Mouse (Mus musculus) ES-E14 (cell line): ENCODE data around the gene Pamr1. TPM values are rescaled to one million over a fixed set of nuclear protein-coding genes. Genes with fewer than 3 reads are reported as not detected.

Source experiments
- DNase-seq: peaks from one replicate; pipeline ENCODE4 v3.0.0-alpha.2; 2013; ENCODE audit warnings: low read depth, low spot score
- H3K27ac ChIP-seq: 2 replicates; pipeline ENCODE4 v1.5.1; 2012; ENCODE audit warnings: low read depth, mild to moderate bottlenecking, low read length, moderate library complexity, mixed read lengths; ENCODE audit not compliant: poor library complexity, insufficient read depth, severe bottlenecking
- H3K36me3 ChIP-seq: 2 replicates; pipeline ENCODE4 v1.6.1; 2012; ENCODE audit warnings: mild to moderate bottlenecking, low read length, moderate library complexity, mixed read lengths; ENCODE audit not compliant: control insufficient read depth, poor library complexity, insufficient read depth, severe bottlenecking
- H3K4me1 ChIP-seq, 2 experiments: fragments of 150-350 bp in 1 of 2; sonication (generic) in 1 of 2; 2 replicates each; pipeline ENCODE4 v1.6.1; 2012; ENCODE audit warnings: low read length in 2 of 2, mild to moderate bottlenecking in 1 of 2, mixed read lengths in 1 of 2; ENCODE audit not compliant: control insufficient read depth in 2 of 2, insufficient read depth in 2 of 2, poor library complexity in 1 of 2
- H3K4me3 ChIP-seq, 2 experiments: fragments of 150-350 bp in 1 of 2; sonication (generic) in 1 of 2; 2 replicates each; pipeline ENCODE4 v1.5.1; 2012; ENCODE audit warnings: low read length in 2 of 2, low read depth in 1 of 2, mild to moderate bottlenecking in 1 of 2, mixed read lengths in 1 of 2; ENCODE audit not compliant: insufficient read depth in 1 of 2, poor library complexity in 1 of 2, severe bottlenecking in 1 of 2
- H3K9ac ChIP-seq: 2 replicates; pipeline ENCODE4 v1.6.1; 2012; ENCODE audit warnings: low read depth, mild to moderate bottlenecking, low read length, mixed read lengths; ENCODE audit not compliant: poor library complexity, insufficient read depth, severe bottlenecking
- H3K9me3 ChIP-seq: fragments of 150-350 bp; sonication (generic); 2 replicates; pipeline ENCODE4 v1.6.1; 2012; ENCODE audit warnings: low read depth, mild to moderate bottlenecking, low read length; ENCODE audit not compliant: control insufficient read depth, insufficient read depth
- CHD2 ChIP-seq: IDR thresholded peaks from 2 replicates; pipeline ENCODE4 v1.6.1; 2014; ENCODE audit warnings: mild to moderate bottlenecking, low read depth, low read length, inconsistent platforms
- HCFC1 ChIP-seq: IDR thresholded peaks from 2 replicates; pipeline ENCODE4 v1.6.1; 2012; ENCODE audit warnings: low read length, inconsistent platforms, borderline replicate concordance; ENCODE audit not compliant: insufficient read depth
- MAFK ChIP-seq: IDR thresholded peaks from 2 replicates; pipeline ENCODE4 v1.6.1; 2014; ENCODE audit warnings: mild to moderate bottlenecking, low read depth, low read length, inconsistent platforms; ENCODE audit not compliant: insufficient read depth
- ZC3H11A ChIP-seq: IDR thresholded peaks from 2 replicates; pipeline ENCODE4 v1.6.1; 2012; ENCODE audit warnings: low read depth, mild to moderate bottlenecking, inconsistent platforms, low read length, borderline replicate concordance
- ZNF384 ChIP-seq: IDR thresholded peaks from 2 replicates; pipeline ENCODE4 v1.6.1; 2012; ENCODE audit warnings: low read depth, low read length, inconsistent platforms
- in situ Hi-C, 2 experiments: fragments of 600-800 bp; cut with MboI; formaldehyde crosslinking; loops; one replicate each; pipeline ENCODE4 v1.15.1; 2025; ENCODE audit warnings: low sequenced_read_pairs in 2 of 2, inconsistent platforms in 1 of 2; ENCODE audit not compliant: unreplicated experiment in 2 of 2
- total RNA-seq: library from RNA; depleted of rRNA; stranded (reverse); fragments of 300-350 nt; gene quantifications from 2 replicates; pipeline ENCODE4 v1.2.3, GENCODE M21; 2012; rRNA removed

Gene Pamr1
- total RNA-seq = 0.49 and 1.4 TPM in 2 replicates

DNA sequence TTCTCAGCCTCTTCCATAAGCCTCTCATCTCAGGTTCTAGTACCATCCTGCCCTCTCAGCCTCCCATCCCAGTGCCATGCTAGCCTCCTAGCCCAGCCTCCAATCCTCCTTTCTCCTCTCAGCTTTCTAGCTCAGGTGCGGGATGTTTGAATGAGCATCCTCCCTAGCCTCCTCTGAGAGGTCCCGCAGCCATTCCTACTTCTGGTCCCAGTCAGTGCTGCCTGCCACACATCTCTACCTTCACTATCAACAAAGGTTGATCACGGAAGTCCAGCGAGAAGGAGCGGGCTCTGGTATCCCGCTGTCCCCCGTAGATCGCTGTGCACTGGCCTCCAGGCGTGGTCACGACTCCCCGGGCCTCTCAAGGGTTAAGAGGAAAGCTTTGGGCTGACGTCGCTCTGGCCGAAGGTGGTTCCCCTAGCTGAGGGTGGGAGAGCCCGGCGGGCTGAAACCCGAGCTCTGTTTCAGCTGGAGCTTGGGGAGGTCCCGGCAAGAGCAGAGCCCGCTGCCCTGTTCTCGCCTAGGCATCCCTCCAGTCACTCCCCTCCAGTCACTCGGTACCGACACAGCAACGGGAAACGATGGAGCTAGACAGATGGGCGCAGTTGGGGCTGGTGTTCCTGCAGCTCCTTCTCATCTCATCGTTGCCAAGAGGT lies at the start of gene Pamr1:
TSS of gene Pamr1 (plus strand) at position 402 of the 656 bp plus-strand sequence.
- TF ChIP-seq ZC3H11A (no peak), HCFC1 (no peak), MAFK (no peak), CHD2 (no peak), ZNF384 (no peak)
- Histone ChIP-seq H3K4me1 (0 out of 4 replicates have a peak, but pooled peaks cover 0 to 2% of the 10 kb centered on the region in 2 experiments), H3K9me3 (no peaks in the 10 kb centered on the region), H3K9ac (no peak within 1 kb of the TSS), H3K36me3 (no peaks in the 10 kb centered on the region), H3K27ac (no peak within 1 kb of the TSS), H3K4me3 (peak within 1 kb of the TSS; percentile 34 to 43; a peak in 3 of 4 replicates)
- in situ Hi-C loops = no loop called here
- peak; percentile 13 for DNase-seq

DNA sequence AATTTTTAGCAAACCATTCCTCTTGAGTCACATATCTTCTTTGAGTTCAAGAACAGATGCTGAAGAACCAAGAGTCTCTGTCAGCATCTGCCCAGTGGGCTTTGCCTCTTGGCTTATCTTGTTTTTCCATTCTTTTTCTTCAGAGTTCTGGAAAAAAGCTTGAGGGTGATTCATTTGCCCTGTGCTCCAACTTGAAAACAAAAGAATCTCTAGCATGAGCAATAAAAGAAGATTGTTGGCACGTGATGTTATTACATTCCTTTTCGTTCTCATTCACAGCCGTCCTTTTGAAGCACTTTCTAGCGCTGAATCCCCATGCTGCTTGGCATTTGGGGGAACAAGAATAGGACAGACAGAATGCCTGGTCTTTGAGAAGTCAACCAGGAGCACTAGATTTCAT lies 42.2 kb upstream of the Pamr1 start:
- Histone ChIP-seq H3K4me3 (no peak overlapping the region), H3K9ac (no peak overlapping the region), H3K27ac (no peak overlapping the region), H3K9me3 (no peaks in the 10 kb centered on the region), H3K4me1 (no peaks in the 10 kb centered on the region), H3K36me3 (no peaks in the 10 kb centered on the region)
- in situ Hi-C loops = no loop called here
- TF ChIP-seq ZNF384 = no peak
- no peak for DNase-seq

DNA sequence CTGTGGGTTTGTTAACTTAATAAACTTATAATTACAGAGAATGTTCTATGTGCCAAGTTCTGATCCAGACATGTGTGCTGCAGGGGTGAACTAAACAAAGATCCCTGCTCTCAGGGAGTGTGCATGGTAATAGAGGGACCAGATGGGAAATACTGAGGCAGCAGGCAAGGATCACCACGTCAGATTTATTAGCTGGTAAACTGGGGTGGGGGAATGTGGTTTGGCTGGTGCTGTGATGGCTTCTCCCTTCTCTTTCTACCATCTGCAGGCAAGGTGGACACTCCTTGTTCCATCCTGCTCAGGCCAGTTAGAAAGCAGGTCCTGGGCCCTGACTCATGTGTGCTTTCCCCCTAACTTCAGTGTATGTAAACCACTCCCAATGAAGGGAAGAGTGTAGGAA lies 41.7 kb upstream of the Pamr1 start:
- in situ Hi-C loops = no loop called here
- Histone ChIP-seq H3K9ac (no peak overlapping the region), H3K4me3 (no peak overlapping the region), H3K4me1 (no peaks in the 10 kb centered on the region), H3K36me3 (no peaks in the 10 kb centered on the region), H3K27ac (no peak overlapping the region), H3K9me3 (no peaks in the 10 kb centered on the region)
- no peak for TF ChIP-seq ZNF384
- TF ChIP-seq ZC3H11A = no peak
- no peak for TF ChIP-seq HCFC1
- no peak for TF ChIP-seq CHD2
- no peak for TF ChIP-seq MAFK
- DNase-seq = no peak

DNA sequence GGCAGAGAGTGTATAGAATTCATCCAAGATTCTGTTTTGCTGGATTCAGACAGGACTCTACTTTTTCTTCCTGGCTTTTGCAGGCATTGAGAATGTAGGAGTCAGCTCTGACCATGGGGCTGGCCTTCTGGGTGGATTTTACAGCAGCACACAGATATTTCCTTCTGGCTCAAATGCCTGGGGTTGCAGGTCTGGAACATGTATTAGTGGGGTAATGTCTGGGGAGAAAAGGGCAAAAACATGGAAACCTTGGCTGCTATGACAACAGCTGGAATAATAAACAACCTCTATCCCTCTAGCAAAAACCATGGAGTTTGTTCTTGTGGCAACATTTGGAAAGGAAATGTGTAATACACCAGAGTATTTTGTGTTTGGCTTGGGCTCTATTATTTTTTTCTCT lies 29.9 kb upstream of the Pamr1 start:
- in situ Hi-C loops = no loop called here
- no peak overlapping the region for H3K4me3 ChIP-seq
- DNase-seq = no peak
- no peaks in the 10 kb centered on the region for H3K9me3 ChIP-seq
- H3K36me3 ChIP-seq = no peaks in the 10 kb centered on the region
- H3K27ac ChIP-seq = no peak overlapping the region
- H3K9ac ChIP-seq = no peak overlapping the region
- no peaks in the 10 kb centered on the region for H3K4me1 ChIP-seq
- TF ChIP-seq HCFC1 = no peak
- TF ChIP-seq MAFK = no peak
- no peak for TF ChIP-seq ZNF384
- TF ChIP-seq CHD2 = no peak
- no peak for TF ChIP-seq ZC3H11A

DNA sequence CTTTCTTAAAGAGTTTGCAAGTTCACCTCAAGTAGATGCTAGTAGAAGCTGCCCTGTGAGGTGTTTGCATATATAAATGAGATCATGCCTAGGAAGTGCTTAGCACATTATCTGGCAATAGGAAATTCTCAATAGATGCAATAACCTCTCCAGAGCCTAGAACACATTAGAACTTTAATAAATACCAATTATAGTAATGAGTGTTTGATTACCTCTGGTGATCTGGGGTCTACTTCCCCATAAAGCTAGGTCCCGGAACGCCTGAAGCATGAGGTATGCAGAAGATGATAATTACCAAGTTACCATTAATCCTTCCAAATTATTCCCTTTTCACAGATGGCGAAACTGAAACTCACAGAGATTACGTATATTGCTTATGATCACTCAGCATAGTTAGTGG lies 22.2 kb upstream of the Pamr1 start:
- no peak overlapping the region for H3K27ac ChIP-seq
- no peak for DNase-seq
- H3K4me3 ChIP-seq = no peak overlapping the region
- in situ Hi-C loops = no loop called here
- no peaks in the 10 kb centered on the region for H3K36me3 ChIP-seq
- H3K9me3 ChIP-seq = no peaks in the 10 kb centered on the region
- H3K9ac ChIP-seq = no peak overlapping the region
- H3K4me1 ChIP-seq = no peaks in the 10 kb centered on the region
- TF ChIP-seq HCFC1 (no peak), ZC3H11A (no peak), ZNF384 (no peak), CHD2 (no peak), MAFK (no peak)
